Mouse (Mus musculus) kidney, adult 2 months (tissue): ENCODE data around the gene Mrps18a.

Experiments used
- CTCF ChIP-seq: fragments of 200-500 bp; conservative IDR thresholded peaks from 2 replicates; pipeline ENCODE4 v1.5.1; 2011; ENCODE audit warnings: low read depth, mild to moderate bottlenecking, control low read depth, low read length, moderate library complexity, mixed read lengths; ENCODE audit not compliant: insufficient read depth, insufficient read length
- POLR2A ChIP-seq: fragments of 200-500 bp; IDR thresholded peaks from one replicate; pipeline ENCODE4 v1.6.1; 2011; ENCODE audit warnings: low read depth, low read length, control low read depth

GRCm38 (mm10) chr17:46091899-46092298 is 18.9 kb upstream of the Mrps18a start:
- TF ChIP-seq POLR2A (no peak), CTCF (no peak)
